Mouse (Mus musculus): ENCODE measurements at regions not wholly inside any gene's neighbourhood (a gene's known extent, or its start where the extent isn't known, plus 50 kb on each side); places are given as distances from the start of the nearest gene placed in this dataset.

DNA sequence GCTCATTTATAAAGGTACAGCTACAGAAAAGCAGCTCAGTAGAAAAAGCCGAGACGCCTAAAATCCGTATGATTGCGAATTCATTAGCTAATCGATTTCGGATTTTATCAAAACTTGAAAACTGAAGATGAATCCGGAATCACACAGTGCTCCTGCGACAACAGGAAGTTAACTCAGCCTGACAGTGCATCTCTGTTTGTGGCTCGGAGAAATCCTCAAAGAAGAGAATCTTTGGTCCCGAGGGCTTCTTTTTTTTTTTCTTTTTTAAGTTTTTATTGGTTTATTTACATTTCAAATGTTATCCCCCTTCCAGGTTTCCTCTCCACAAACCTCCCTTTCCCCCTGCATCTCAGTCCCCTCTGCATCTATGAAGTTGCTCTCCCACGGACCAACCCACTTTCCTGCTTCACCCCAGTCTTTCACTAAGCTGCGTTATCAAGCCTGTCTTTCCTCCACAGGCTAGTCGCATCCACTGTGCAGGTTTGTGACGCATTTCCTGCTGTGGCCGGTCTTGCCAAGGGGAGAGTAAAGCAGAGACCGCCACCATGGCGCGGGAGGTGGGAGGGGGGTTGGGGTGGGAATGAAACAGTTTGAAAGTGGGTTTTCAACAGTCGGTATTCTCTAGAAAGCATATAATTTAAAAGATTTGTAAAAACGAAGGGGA is 593.4 kb upstream of the Snrpn start:
- peak; percentile 85 for DNase-seq (ENCODE audit: low read depth)

DNA sequence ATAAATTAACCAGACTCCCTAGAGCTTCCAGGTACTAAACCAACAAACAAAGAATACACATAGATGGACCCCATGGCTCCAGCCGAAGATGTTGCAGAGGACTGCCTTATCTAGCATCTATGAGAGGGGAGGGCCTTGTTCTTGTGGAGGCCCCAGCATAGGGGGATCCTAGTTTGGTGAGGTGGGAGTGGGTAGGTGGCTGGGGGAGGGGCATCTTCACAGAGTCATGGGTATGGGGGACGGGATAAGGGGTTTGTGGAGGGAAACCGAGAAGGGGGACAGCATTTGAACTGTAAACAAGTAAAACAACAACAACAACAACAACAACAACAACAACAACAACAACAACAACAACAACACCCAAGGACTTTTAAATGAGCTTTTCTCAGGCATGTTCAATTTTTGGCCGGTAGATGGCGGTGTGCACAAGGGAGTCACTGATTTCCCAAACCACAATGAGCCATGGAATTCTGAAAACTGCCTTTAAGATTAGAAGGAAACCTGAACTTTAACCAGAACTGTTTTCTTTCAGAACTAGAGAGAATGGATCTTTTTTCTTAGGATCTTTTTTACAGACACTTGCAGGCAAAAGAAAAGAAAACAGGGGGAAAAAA is 588.2 kb upstream of the Snrpn start:
- TF ChIP-seq CTCF (IDR thresholded peaks at IDR 0.05; ENCODE audit: borderline replicate concordance, extremely low read depth, insufficient read depth, insufficient read length) = peak; percentile 59; the same call in 1 of the 2 replicates
- peak; percentile 65 for DNase-seq (ENCODE audit: low read depth)
